Mouse (Mus musculus) cortical plate, adult 2 months (tissue): ENCODE results near the gene Trip12.

ENCODE experiments used
- CTCF ChIP-seq: fragments of 200-500 bp; IDR thresholded peaks from 2 replicates; pipeline ENCODE4 v1.5.1; 2011; ENCODE audit warnings: mild to moderate bottlenecking, control low read depth, low read length; ENCODE audit not compliant: insufficient read depth; ENCODE audit errors: extremely low read depth
- POLR2A ChIP-seq: fragments of 200-500 bp; IDR thresholded peaks from 2 replicates; pipeline ENCODE4 v1.6.1; 2011; ENCODE audit warnings: mild to moderate bottlenecking, low read length, control low read depth; ENCODE audit not compliant: insufficient read depth; ENCODE audit errors: extremely low read depth

DNA sequence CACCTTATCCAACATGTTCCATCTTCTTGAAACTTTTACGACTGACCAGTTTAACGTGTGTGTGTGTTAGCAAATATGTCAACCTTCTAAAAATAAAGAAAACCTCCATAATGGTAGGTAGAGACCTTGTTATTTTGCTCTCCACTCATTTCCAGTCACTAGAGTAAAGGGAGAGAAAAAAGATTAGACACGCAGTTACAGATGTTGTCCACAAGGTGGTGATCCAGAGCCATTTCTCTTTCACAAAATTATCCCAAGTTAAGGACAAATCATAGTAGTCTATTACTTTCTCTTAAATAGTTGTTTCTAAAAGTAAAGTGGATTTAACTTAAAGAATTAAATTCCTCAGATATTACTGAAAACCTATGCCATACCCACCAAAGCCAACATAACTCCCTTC lies 106.5 kb downstream of the Trip12 start:
- TF ChIP-seq CTCF (peak; percentile 10; the same call in 1 of the 2 replicates), POLR2A (no peak)
